Mouse (Mus musculus) liver, embryonic 12.5 days (tissue): ENCODE measurements around the gene Rhbdl1. TPM values are rescaled to one million over a fixed set of nuclear protein-coding genes. Genes with fewer than 3 reads are reported as not detected.
A peak's percentile ranks its signal among the peaks of the same experiment; 100 is the strongest.

ENCODE experiments used
- ATAC-seq: fragments of 200-750 bp; cut with Nextera tagmentation; 2 replicates; pipeline ENCODE4 v1.8.0; 2017; ENCODE audit warnings: moderate number of reproducible peaks, mild to moderate bottlenecking, moderate library complexity
- H3K27ac ChIP-seq: fragments of 300-500 bp; sonication (generic); 2 replicates; pipeline ENCODE4 v1.5.1; 2016; ENCODE audit warnings: mild to moderate bottlenecking
- H3K27me3 ChIP-seq: fragments of 300-500 bp; sonication (generic); replicated peaks from 2 replicates; pipeline ENCODE4 v1.6.1; 2016; ENCODE audit warnings: mild to moderate bottlenecking, moderate library complexity
- H3K36me3 ChIP-seq: fragments of 300-500 bp; sonication (generic); 2 replicates; pipeline ENCODE4 v1.6.1; 2016; ENCODE audit warnings: mild to moderate bottlenecking, moderate library complexity
- H3K4me1 ChIP-seq: fragments of 300-500 bp; sonication (generic); 2 replicates; pipeline ENCODE4 v1.6.1; 2016
- H3K4me2 ChIP-seq: fragments of 300-500 bp; sonication (generic); 2 replicates; pipeline ENCODE4 v1.6.1; 2016; ENCODE audit warnings: mild to moderate bottlenecking, moderate library complexity
- H3K4me3 ChIP-seq: fragments of 300-500 bp; sonication (generic); 2 replicates; pipeline ENCODE4 v1.5.1; 2016; ENCODE audit warnings: mild to moderate bottlenecking, moderate library complexity
- H3K9ac ChIP-seq: fragments of 300-500 bp; sonication (generic); 2 replicates; pipeline ENCODE4 v1.6.1; 2016; ENCODE audit warnings: mild to moderate bottlenecking, moderate library complexity
- H3K9me3 ChIP-seq: fragments of 300-500 bp; sonication (generic); replicated peaks from 2 replicates; pipeline ENCODE4 v1.6.1; 2016; ENCODE audit warnings: mild to moderate bottlenecking, moderate library complexity
- WGBS: fragments of 180-500 bp; shearing (Covaris S2); methylation state at CpG from one replicate; pipeline ENCODE4 v1.1.7; 2016; ENCODE audit not compliant: insufficient replicate concordance; 5-methylcytosine and 5-hydroxymethylcytosine counted together
- polyA plus RNA-seq: library from polyadenylated mRNA; unstranded; fragments of >200 nt; fragmentation: Nextera tagmentation; extraction: Ambion mirVana; gene quantifications from 2 replicates; pipeline ENCODE4 v1.2.1, GENCODE M21; 2016

Rhbdl1 gene
- polyA plus RNA-seq, 1 experiment from 2014 or later = 0.80 TPM

GRCm38 (mm10) chr17:25844396-25844901 is 7.4 kb upstream of the Rhbdl1 start, which contains the start of gene Rhot2:
Gene Rhot2 (minus strand): TSS chr17:25844851.
- Histone ChIP-seq H3K4me1 (peaks cover 40% of the 10 kb centered on the region), H3K9ac (peak within 1 kb of the TSS; percentile 91), H3K4me2 (peak within 1 kb of the TSS; percentile 89), H3K27ac (peak within 1 kb of the TSS; percentile 91), H3K4me3 (peak within 1 kb of the TSS; percentile 82), H3K27me3 (no peaks in the 10 kb centered on the region), H3K36me3 (peaks cover 82% of the 10 kb centered on the region), H3K9me3 (no peaks in the 10 kb centered on the region)
- peak; percentile 93 for ATAC-seq
- under 1% methylated on average over 21 of the region's 21 CpGs for WGBS

DNA sequence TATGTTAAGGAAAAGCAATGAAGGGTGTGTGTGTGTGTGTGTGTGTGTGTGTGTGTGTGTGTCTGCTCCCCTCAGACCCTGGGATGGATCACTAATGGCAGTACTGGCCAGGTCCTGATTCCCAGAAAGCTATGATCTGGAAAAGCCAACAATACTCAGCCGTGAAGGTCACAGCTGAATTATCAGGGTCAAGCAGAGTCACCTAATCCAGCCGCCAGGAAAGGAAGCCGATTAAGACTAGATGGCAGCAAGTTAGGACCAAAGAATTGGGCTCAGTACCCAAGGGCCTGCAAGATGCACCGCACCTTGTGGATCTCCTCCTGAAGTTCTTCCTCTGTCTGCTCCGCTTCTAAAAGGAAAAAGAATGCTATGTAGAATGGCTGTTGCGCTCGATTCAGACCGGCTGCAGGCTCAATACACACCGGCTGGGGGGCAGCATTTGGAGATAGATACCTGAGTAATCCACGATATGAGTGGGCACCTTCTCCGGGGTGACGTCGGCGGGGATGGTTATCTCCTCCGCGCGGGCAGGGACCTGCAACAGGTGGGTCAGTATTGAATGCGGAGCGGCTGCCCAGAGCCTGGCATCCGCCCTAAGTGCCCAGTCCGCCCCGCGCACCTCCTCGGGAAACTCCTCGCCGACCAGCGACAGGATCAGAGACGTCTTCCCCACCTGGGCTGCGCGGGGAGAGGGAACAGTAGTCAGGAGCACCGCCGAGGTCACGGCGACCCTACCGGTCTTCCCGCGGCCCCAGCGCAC is 6.7 kb upstream of the Rhbdl1 start:
- Histone ChIP-seq H3K9me3 (no peaks in the 10 kb centered on the region), H3K9ac (peak overlapping the region; percentile 91), H3K27ac (peak overlapping the region; percentile 91), H3K4me2 (peak overlapping the region; percentile 89), H3K36me3 (peaks cover 82% of the 10 kb centered on the region), H3K4me3 (peak overlapping the region; percentile 82), H3K27me3 (no peaks in the 10 kb centered on the region), H3K4me1 (peaks cover 46% of the 10 kb centered on the region)
- WGBS = 2% methylated on average over 35 of the region's 38 CpGs
- ATAC-seq = peak; percentile 51

DNA sequence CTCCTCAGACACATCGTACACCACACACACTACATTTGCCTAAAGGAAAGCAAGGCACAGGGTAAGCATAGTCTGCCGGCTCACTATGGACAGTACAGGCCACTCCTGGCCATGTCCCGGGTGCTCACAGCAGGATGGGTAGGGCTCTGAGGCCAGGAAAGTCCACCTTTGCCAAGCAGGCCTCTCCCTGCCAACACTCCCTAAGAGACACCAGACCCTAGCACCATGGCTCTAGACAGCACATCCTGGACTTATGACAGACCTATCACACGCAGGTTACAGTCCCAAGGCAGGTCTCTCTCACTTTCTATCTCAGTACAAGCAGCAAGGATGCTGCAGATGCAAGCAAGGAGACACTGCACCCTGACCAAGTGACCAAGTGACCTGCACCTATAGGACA is 6.0 kb upstream of the Rhbdl1 start:
- Histone ChIP-seq H3K9me3 (no peaks in the 10 kb centered on the region), H3K36me3 (peaks cover 82% of the 10 kb centered on the region), H3K4me3 (peak overlapping the region; percentile 82), H3K4me1 (peaks cover 47% of the 10 kb centered on the region), H3K9ac (peak overlapping the region; percentile 91), H3K27ac (peak overlapping the region; percentile 91), H3K27me3 (no peaks in the 10 kb centered on the region), H3K4me2 (peak overlapping the region; percentile 89)
- ATAC-seq = no peak
- WGBS = 88% methylated on average over 4 of the region's 4 CpGs

DNA sequence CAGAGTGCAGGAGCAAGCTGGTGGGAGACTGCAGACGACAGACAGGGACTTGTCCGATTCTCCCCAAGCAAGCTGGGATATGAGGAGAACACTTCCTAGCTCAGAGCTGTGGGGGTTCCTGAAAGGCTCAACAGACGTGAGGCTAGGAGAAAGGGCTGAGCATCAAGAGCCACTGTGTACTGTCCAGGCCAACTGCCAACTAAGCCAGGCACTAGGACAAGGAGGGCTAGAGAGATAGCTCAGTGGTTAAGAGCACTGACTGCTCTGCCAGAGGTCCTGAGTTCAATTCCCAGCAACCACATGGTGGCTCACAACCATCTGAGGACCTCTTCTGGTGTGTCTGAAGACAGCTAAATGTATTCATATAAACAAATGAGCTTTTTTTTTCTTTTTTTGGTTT is 5.4 kb upstream of the Rhbdl1 start:
- ATAC-seq = no peak
- no peaks in the 10 kb centered on the region for H3K27me3 ChIP-seq
- no peak overlapping the region for H3K4me3 ChIP-seq
- H3K4me1 ChIP-seq = peaks cover 53% of the 10 kb centered on the region
- no peak overlapping the region for H3K27ac ChIP-seq
- no peaks in the 10 kb centered on the region for H3K9me3 ChIP-seq
- peaks cover 82% of the 10 kb centered on the region for H3K36me3 ChIP-seq
- WGBS = 84% methylated on average over 3 of the region's 3 CpGs
- no peak overlapping the region for H3K9ac ChIP-seq
- H3K4me2 ChIP-seq = no peak overlapping the region; the same call in 1 of the 2 replicates

DNA sequence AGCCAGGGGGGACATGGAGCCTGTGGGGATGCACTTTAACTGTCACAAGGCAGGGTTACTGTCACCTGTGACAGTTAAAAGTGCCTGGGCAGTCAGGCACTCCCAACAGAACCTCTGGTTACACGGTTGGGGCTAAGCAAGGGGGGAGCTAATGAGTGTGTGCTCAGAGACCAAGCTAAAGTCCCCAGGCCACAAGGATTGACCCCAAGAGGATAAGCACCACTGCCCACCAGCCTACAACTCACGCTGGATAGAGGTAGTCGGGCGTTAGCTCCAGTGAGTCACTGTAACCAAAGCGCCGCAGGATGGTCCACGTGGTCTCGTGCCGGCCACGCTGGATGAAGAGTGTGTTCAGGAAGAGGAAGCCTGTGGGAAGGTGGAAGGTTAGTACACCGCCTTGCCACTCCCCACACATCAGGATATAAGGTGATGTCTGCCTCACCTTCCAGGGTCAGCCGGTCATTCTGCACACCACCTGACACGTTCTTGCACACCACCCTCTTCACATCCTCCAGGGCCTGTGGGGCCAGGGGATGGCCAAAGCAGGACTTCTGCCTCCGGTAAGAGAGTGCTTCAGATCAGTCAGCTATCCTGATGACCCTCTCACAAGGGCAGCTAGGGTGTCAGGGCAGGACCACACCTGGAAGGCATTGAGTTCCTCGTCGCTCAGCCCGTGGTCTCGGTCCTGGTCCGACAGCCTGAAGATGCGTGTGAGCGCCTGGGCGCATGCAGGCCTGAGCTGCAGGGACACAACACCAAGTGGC is 4.2 kb upstream of the Rhbdl1 start, which contains the start of gene Gm20683:
Gm20683 (minus strand) TSS at position 647 of the 764 bp plus-strand sequence.
- Histone ChIP-seq H3K27ac (no peak within 1 kb of the TSS), H3K9me3 (no peaks in the 10 kb centered on the region), H3K36me3 (peaks cover 72% of the 10 kb centered on the region), H3K4me1 (peaks cover 65% of the 10 kb centered on the region), H3K4me2 (no peak within 1 kb of the TSS; the same call in 1 of the 2 replicates), H3K27me3 (no peaks in the 10 kb centered on the region), H3K9ac (no peak within 1 kb of the TSS), H3K4me3 (no peak within 1 kb of the TSS)
- WGBS = 90% methylated on average over 22 of the region's 22 CpGs
- ATAC-seq = no peak

DNA sequence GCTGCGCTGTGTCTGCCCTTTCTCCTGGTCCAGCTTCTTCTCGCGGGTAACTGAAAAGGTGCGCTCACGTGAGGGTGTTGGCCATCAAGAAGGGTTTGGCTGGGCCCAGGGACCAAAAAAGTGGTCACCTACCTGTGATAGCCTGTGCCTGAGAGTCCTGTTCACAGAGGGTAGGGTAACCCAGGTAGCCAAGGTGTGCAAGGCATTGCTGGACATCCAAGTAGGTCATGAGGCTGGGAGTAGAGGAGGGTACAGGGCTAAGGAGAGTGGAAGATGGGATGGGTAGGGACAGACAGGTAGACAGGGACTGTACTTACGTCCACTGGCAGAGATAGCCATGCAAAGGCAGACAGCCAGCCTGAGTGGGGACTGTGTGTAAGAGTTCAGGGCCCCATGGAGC is 3.4 kb upstream of the Rhbdl1 start:
- H3K9ac ChIP-seq = no peak overlapping the region
- H3K4me3 ChIP-seq = no peak overlapping the region
- H3K4me1 ChIP-seq = peaks cover 73% of the 10 kb centered on the region
- no peak overlapping the region for H3K27ac ChIP-seq
- no peak for ATAC-seq
- WGBS = 90% methylated on average over 6 of the region's 6 CpGs
- H3K36me3 ChIP-seq = peaks cover 70% of the 10 kb centered on the region
- H3K9me3 ChIP-seq = no peaks in the 10 kb centered on the region
- no peaks in the 10 kb centered on the region for H3K27me3 ChIP-seq
- H3K4me2 ChIP-seq = no peak overlapping the region

GRCm38 (mm10) chr17:25839455-25840235 is 2.5 kb upstream of the Rhbdl1 start:
- no peak overlapping the region for H3K4me2 ChIP-seq
- no peak overlapping the region for H3K4me3 ChIP-seq
- peak overlapping the region; percentile 48 for H3K27ac ChIP-seq
- H3K9ac ChIP-seq = no peak overlapping the region; the same call in 1 of the 2 replicates
- H3K27me3 ChIP-seq = no peaks in the 10 kb centered on the region
- 79% methylated on average over 14 of the region's 14 CpGs for WGBS
- no peaks in the 10 kb centered on the region for H3K9me3 ChIP-seq
- peaks cover 72% of the 10 kb centered on the region for H3K36me3 ChIP-seq
- no peak for ATAC-seq
- peaks cover 74% of the 10 kb centered on the region for H3K4me1 ChIP-seq

DNA sequence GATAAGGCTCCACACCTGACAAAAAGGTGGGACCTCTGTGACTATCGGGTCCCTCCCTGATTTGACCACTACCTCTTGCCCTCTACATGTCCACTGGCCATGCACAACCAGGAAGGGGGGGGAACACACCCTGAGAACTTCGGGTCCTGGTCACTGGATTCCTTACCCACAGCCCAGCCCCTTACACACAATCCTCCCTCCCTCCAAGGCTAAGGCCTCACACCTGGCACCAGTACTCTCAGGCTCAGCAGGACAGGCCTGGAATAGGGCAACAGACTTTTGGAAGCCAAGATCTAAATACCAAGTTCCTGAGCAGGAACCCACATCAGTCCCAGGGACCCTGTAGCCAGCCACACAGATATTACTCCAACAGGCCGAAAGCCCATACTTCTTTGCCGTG is 1.8 kb upstream of the Rhbdl1 start:
- no peak overlapping the region for H3K4me3 ChIP-seq
- peaks cover 78% of the 10 kb centered on the region for H3K4me1 ChIP-seq
- peak overlapping the region; percentile 48 for H3K27ac ChIP-seq
- peaks cover 77% of the 10 kb centered on the region for H3K36me3 ChIP-seq
- H3K9ac ChIP-seq = no peak overlapping the region
- ATAC-seq = no peak
- no peaks in the 10 kb centered on the region for H3K27me3 ChIP-seq
- WGBS = 83% methylated on average over 4 of the region's 4 CpGs
- H3K4me2 ChIP-seq = no peak overlapping the region
- no peaks in the 10 kb centered on the region for H3K9me3 ChIP-seq

- H3K4me2 ChIP-seq = peak overlapping the region; percentile 71
- peaks cover 71% of the 10 kb centered on the region for H3K4me1 ChIP-seq
- H3K27me3 ChIP-seq = no peaks in the 10 kb centered on the region
- H3K9me3 ChIP-seq = no peaks in the 10 kb centered on the region
- H3K4me3 ChIP-seq = no peak overlapping the region
- H3K9ac ChIP-seq = no peak overlapping the region
- H3K27ac ChIP-seq = peak overlapping the region; percentile 12; the same call in 1 of the 2 replicates
- ATAC-seq = no peak
- 49% methylated on average over 3 of the region's 3 CpGs for WGBS
- peaks cover 71% of the 10 kb centered on the region for H3K36me3 ChIP-seq
These were observed 438 bp upstream of the Rhbdl1 start for GRCm38 (mm10) chr17:25837533-25837932.

DNA sequence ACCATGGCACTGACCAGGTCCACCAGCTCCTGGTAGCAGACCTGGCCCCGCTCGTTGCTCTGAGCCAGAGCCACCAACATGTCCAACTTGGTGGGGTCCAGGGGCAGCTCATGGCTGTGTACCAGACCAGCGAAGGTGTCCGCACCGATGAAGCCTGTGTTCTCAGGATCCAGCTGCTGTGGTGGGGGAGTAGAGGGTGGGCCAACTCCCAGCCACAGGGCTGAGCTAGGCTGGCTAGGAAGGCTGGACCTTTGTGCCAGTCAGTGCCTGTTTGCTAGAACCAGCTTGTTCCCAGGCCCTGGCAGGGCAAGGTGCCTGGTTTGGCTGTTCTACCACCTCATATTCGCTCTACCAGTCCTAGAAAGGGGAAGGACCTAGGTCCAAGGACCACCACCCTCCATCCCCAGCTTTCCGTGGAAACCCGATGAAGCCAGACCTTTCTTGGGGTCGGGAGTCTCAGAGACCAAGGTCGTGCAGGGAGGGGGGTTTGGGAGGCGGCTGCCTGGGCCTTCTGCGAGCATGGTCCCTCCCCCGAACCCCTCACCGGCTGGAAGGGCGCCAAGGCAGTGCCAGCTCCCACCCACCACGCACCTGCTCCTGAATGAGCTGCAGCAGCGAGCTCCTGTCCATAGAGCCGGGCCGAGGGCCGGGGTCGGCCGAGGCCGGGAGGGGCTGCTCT is 559 bp downstream of the Rhbdl1 start:
- Histone ChIP-seq H3K4me2 (peak overlapping the region; percentile 71), H3K27ac (peak overlapping the region; percentile 12), H3K9me3 (no peaks in the 10 kb centered on the region), H3K9ac (peak overlapping the region; percentile 56), H3K27me3 (no peaks in the 10 kb centered on the region), H3K36me3 (peaks cover 65% of the 10 kb centered on the region), H3K4me1 (peaks cover 74% of the 10 kb centered on the region), H3K4me3 (peak overlapping the region; percentile 38)
- ATAC-seq = no peak
- 25% methylated on average over 22 of the region's 23 CpGs for WGBS

- Histone ChIP-seq H3K9me3 (no peaks in the 10 kb centered on the region), H3K27me3 (no peaks in the 10 kb centered on the region), H3K27ac (no peak overlapping the region), H3K4me2 (peak overlapping the region; percentile 71; the same call in 1 of the 2 replicates), H3K9ac (0 out of 2 replicates have a peak overlapping the region, but pooled peaks have one; percentile 56), H3K36me3 (peaks cover 65% of the 10 kb centered on the region), H3K4me1 (peaks cover 81% of the 10 kb centered on the region), H3K4me3 (no peak overlapping the region)
- no peak for ATAC-seq
- 89% methylated on average over 16 of the region's 16 CpGs for WGBS
These were observed 1.3 kb downstream of the Rhbdl1 start for GRCm38 (mm10) chr17:25835816-25836215.
